Mouse (Mus musculus) forebrain, embryonic 11.5 days (tissue): Measurements from ENCODE around the gene 1110008P14Rik. TPM values are rescaled to one million over a fixed set of nuclear protein-coding genes. Genes with fewer than 3 reads are reported as not detected.
"Not testable (repeated sequence)": the region's sequence is repeated elsewhere in the genome, so short reads cannot be mapped to it uniquely, and the experiment has no call there.

Experiments used
- ATAC-seq: fragments of 200-750 bp; cut with Nextera tagmentation; replicated peaks from 2 replicates; pipeline ENCODE4 v1.8.0; 2017; ENCODE audit warnings: moderate TSS enrichment; ENCODE audit not compliant: low FRiP score
- DNase-seq: peaks from one replicate; pipeline ENCODE4 v3.0.0-alpha.2; 2017; ENCODE audit warnings: low spot score
- H3K27ac ChIP-seq: fragments of 300-500 bp; sonication (generic); 2 replicates; pipeline ENCODE4 v1.5.1; 2014; ENCODE audit warnings: low read depth, low read length
- H3K27me3 ChIP-seq: fragments of 300-500 bp; sonication (generic); 2 replicates; pipeline ENCODE4 v1.6.1; 2014; ENCODE audit warnings: mild to moderate bottlenecking, low read length, mixed read lengths; ENCODE audit not compliant: control insufficient read depth, insufficient read depth
- H3K36me3 ChIP-seq: fragments of 300-500 bp; sonication (generic); 2 replicates; pipeline ENCODE4 v1.6.1; 2014; ENCODE audit warnings: mild to moderate bottlenecking, low read length, moderate library complexity, mixed read lengths; ENCODE audit not compliant: control insufficient read depth, insufficient read depth
- H3K4me1 ChIP-seq: fragments of 300-500 bp; sonication (generic); replicated peaks from 2 replicates; pipeline ENCODE4 v1.6.1; 2014; ENCODE audit warnings: low read length, mixed read lengths; ENCODE audit not compliant: control insufficient read depth, insufficient read depth
- H3K4me2 ChIP-seq: fragments of 300-500 bp; sonication (generic); 2 replicates; pipeline ENCODE4 v1.6.1; 2014; ENCODE audit warnings: low read depth, mild to moderate bottlenecking, low read length, moderate library complexity, mixed read lengths; ENCODE audit not compliant: severe bottlenecking
- H3K4me3 ChIP-seq: fragments of 300-500 bp; sonication (generic); 2 replicates; pipeline ENCODE4 v1.5.1; 2014; ENCODE audit warnings: low read depth, low read length
- H3K9ac ChIP-seq: fragments of 300-500 bp; sonication (generic); 2 replicates; pipeline ENCODE4 v1.6.1; 2014; ENCODE audit warnings: low read length
- H3K9me3 ChIP-seq: fragments of 300-500 bp; sonication (generic); 2 replicates; pipeline ENCODE4 v1.6.1; 2016; ENCODE audit warnings: low read length, mixed read lengths; ENCODE audit not compliant: control insufficient read depth
- WGBS: fragments of 180-500 bp; shearing (Covaris S2); extraction: QIAGEN DNeasy Blood & Tissue Kit; methylation state at CpG from one replicate; pipeline ENCODE4 v1.1.7; 2014; 5-methylcytosine and 5-hydroxymethylcytosine counted together
- polyA plus RNA-seq: library from polyadenylated mRNA; unstranded; fragments of >200 nt; fragmentation: Nextera tagmentation; extraction: Ambion mirVana; gene quantifications from 2 replicates; pipeline ENCODE4 v1.2.1, GENCODE M21; 2014

The 1110008P14Rik gene
- polyA plus RNA-seq, 1 experiment from 2014 or later, result 37.7 TPM

DNA sequence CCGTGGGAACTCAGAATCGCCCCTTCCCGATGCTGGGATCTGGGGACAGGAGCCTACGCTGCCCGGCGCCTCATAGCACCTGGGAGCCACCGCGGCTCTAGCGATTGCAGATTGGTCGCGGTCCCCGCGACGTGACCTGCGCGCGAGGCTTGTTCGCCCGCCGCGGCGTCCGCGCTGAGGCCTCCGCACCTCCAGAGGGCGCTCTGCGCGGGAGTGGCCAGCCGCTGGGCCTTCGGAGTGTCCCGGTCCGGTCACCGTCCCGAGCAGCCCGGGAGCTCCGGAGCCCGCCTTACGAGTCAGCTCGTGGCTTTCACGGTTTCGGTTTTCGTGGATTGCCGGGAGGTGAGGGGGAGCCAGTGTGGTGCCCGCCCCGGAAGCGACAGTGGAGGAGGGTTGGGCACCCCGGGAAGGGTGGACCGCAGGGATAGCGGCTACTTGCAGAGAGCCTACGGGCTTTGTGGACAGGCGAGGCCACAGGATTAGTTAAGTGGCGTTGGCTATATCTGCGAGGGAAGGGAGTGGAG lies 18.9 kb downstream of the 1110008P14Rik start:
- H3K27me3 ChIP-seq, result peaks cover 5% of the 10 kb centered on the region
- peak overlapping the region; percentile 81 for H3K4me3 ChIP-seq
- peaks cover 5% of the 10 kb centered on the region for H3K4me1 ChIP-seq
- no peaks in the 10 kb centered on the region for H3K9me3 ChIP-seq
- WGBS, result 1% methylated on average over 53 of the region's 53 CpGs
- peak overlapping the region; percentile 82 for H3K4me2 ChIP-seq
- DNase-seq (peak; percentile 95), ATAC-seq (peak; percentile 87)
- peak overlapping the region; percentile 93 for H3K9ac ChIP-seq
- no peaks in the 10 kb centered on the region; the same call in 1 of the 2 replicates for H3K36me3 ChIP-seq
- H3K27ac ChIP-seq, result peak overlapping the region; percentile 75

DNA sequence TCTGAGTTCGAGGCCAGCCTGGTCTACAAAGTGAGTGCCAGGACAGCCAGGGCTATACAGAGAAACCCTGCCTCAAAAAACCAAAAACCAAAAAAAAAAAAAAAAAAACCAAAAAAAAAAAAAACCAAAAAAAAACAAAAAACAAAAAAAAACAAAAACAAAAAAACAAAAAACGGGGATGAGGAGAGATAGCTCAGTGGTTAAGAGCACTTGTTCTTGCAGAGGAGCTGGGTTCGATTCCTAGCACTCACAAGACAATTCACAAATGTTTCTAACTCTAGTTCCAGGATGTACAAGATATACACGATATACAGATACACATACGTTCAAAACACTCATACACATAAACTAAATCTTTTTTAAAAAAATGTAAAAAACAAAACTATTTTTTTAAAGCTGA lies 19.5 kb downstream of the 1110008P14Rik start:
- 43% methylated on average over 5 of the region's 5 CpGs for WGBS
- H3K9ac ChIP-seq, H3K9me3 ChIP-seq, H3K36me3 ChIP-seq, DNase-seq, H3K4me1 ChIP-seq, H3K27ac ChIP-seq, H3K27me3 ChIP-seq, ATAC-seq: not testable (repeated sequence)
- Histone ChIP-seq H3K4me3 (peak overlapping the region; percentile 81), H3K4me2 (peak overlapping the region; percentile 82)

- Histone ChIP-seq H3K27me3 (peaks cover 5% of the 10 kb centered on the region), H3K4me1 (peaks cover 5% of the 10 kb centered on the region), H3K4me2 (peak overlapping the region; percentile 70), H3K36me3 (no peaks in the 10 kb centered on the region; the same call in 1 of the 2 replicates), H3K9me3 (no peaks in the 10 kb centered on the region), H3K4me3 (peak overlapping the region; percentile 30), H3K27ac (no peak overlapping the region), H3K9ac (peak overlapping the region; percentile 39)
- ATAC-seq, result peak; percentile 53; the same call in 1 of the 2 replicates
- DNase-seq, result peak; percentile 80
- under 1% methylated on average over 24 of the region's 24 CpGs for WGBS
Observed at GRCm38 (mm10) chr2:32361437-32361836, 20.3 kb downstream of the 1110008P14Rik start.

DNA sequence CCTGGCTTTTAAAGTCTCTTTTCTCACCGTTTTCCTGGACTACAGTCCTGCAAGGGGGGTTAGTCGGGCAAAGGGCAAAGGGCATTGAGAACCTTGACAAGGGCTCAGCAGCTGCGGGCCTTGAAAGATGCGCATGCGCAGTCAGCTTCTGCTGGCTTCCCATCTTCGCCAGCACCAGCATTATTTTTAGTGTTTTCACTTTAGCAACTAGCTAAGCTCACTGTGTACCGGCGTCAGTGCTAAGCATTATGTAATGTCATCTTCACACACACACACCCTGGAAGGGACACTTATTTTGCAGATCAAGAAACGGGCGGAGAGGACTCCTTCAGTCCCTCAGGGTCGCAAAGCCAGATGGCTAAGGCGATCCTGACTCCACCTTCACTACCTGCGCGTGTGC lies 21.0 kb downstream of the 1110008P14Rik start:
- peak; percentile 79 for DNase-seq

GRCm38 (mm10) chr2:32358381-32358780 lies 23.4 kb downstream of the 1110008P14Rik start:
- no peaks in the 10 kb centered on the region for H3K9me3 ChIP-seq
- no peak for ATAC-seq
- peaks cover 5% of the 10 kb centered on the region for H3K27me3 ChIP-seq
- H3K9ac ChIP-seq, result no peak overlapping the region
- 70% methylated on average over 10 of the region's 10 CpGs for WGBS
- no peak overlapping the region for H3K4me3 ChIP-seq
- H3K4me1 ChIP-seq, result peaks cover 1% of the 10 kb centered on the region; the same call in 1 of the 2 replicates
- no peak overlapping the region for H3K4me2 ChIP-seq
- H3K27ac ChIP-seq, result no peak overlapping the region
- H3K36me3 ChIP-seq, result no peaks in the 10 kb centered on the region
- DNase-seq, result no peak

More for the DNA sequence above, 21.0 kb downstream of the 1110008P14Rik start:
- Histone ChIP-seq H3K27me3 (peaks cover 5% of the 10 kb centered on the region), H3K27ac (no peak overlapping the region), H3K4me1 (peaks cover 5% of the 10 kb centered on the region), H3K4me3 (peak overlapping the region; percentile 30), H3K36me3 (no peaks in the 10 kb centered on the region; the same call in 1 of the 2 replicates), H3K4me2 (peak overlapping the region; percentile 70), H3K9ac (no peak overlapping the region), H3K9me3 (no peaks in the 10 kb centered on the region)
- WGBS, result 4% methylated on average over 14 of the region's 14 CpGs
- no peak for ATAC-seq

- no peak overlapping the region for H3K27ac ChIP-seq
- H3K4me1 ChIP-seq, result peaks cover 2% of the 10 kb centered on the region; the same call in 1 of the 2 replicates
Observed at GRCm38 (mm10) chr2:32357710-32358109, 24.0 kb downstream of the 1110008P14Rik start.

GRCm38 (mm10) chr2:32356216-32356615 lies 25.5 kb downstream of the 1110008P14Rik start:
- Histone ChIP-seq H3K27ac (no peak overlapping the region), H3K9me3 (no peaks in the 10 kb centered on the region), H3K4me1 (peaks cover 7% of the 10 kb centered on the region; the same call in 1 of the 2 replicates), H3K4me3 (no peak overlapping the region), H3K27me3 (no peaks in the 10 kb centered on the region), H3K9ac (no peak overlapping the region), H3K36me3 (no peaks in the 10 kb centered on the region), H3K4me2 (no peak overlapping the region)
- no peak for ATAC-seq
- DNase-seq, result no peak
- 85% methylated on average over 10 of the region's 10 CpGs for WGBS

More at GRCm38 (mm10) chr2:32357710-32358109, 24.0 kb downstream of the 1110008P14Rik start:
- 79% methylated on average over 3 of the region's 3 CpGs for WGBS
- no peaks in the 10 kb centered on the region for H3K9me3 ChIP-seq
- H3K9ac ChIP-seq, result no peak overlapping the region
- no peaks in the 10 kb centered on the region for H3K36me3 ChIP-seq
- no peak overlapping the region for H3K4me3 ChIP-seq
- ATAC-seq (no peak), DNase-seq (no peak)
- H3K4me2 ChIP-seq, result no peak overlapping the region
- peaks cover 5% of the 10 kb centered on the region for H3K27me3 ChIP-seq

DNA sequence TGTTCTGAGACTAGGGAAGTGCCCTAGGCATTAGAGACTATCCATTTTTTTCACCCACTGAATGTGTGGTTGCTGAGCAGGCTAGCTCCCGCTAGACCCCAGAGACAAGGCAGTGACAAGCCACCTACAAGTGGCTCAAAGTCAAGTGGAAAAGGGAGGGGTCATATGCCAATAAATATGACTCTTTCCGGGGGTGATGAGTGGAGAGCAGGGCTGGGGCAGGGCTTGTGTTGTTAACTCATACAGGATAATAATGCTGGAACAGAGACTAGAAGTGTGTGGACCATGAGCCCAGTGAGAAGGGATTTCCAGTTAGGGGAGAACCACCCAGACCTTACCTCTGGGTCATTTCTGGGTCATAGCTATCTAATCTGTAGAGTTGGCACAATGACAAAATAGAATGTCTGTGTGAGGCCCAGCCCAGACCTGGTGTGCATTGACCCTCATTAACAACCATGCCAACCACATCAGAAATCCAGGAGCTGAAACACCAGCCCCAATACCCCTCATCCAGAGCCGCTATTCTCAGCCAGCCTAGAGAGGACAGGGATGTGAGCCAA lies 27.3 kb downstream of the 1110008P14Rik start:
- no peak overlapping the region for H3K27ac ChIP-seq
- 81% methylated on average over 3 of the region's 3 CpGs for WGBS
- H3K36me3 ChIP-seq, result no peaks in the 10 kb centered on the region
- H3K9me3 ChIP-seq, result no peaks in the 10 kb centered on the region
- DNase-seq (no peak), ATAC-seq (no peak)
- H3K4me2 ChIP-seq, result no peak overlapping the region
- no peak overlapping the region for H3K4me3 ChIP-seq
- H3K4me1 ChIP-seq, result 0 out of 2 replicates have a peak, but pooled peaks cover 7% of the 10 kb centered on the region
- no peaks in the 10 kb centered on the region for H3K27me3 ChIP-seq
- H3K9ac ChIP-seq, result no peak overlapping the region
